23 mouse cellular contexts compared by ENCODE assay signal in genomic region chr14:80137541-80137940, GRCm38 (mm10).
A peak's percentile ranks its signal among the peaks of the same experiment; 100 is the strongest.
DNase-seq lines count a peak whose midpoint lies in the region; ATAC-seq and TF ChIP-seq lines count a peak whose summit lies in the region.
"Had no signal": no experiment of that assay in that cellular context is flagged by ENCODE, and none has a peak within 500 bp of the region (broad histone marks: within the 10 kb centered on the region; RNA-seq: fewer than 3 reads in every experiment).

No protein-coding gene starts in this region.

- H3K27me3 ChIP-seq in hindbrain, embryonic 11.5 days (ENCODE audit: control insufficient read depth, insufficient read depth, low read length), result no peaks in the 10 kb centered on the region
- H3K27me3 ChIP-seq in midbrain, embryonic 13.5 days, result no peaks in the 10 kb centered on the region
- H3K27me3 ChIP-seq: heart, embryonic 15.5 days; intestine, embryonic 15.5 days had no signal

- H3K36me3 ChIP-seq in hindbrain, embryonic 11.5 days (ENCODE audit: control insufficient read depth, insufficient read depth, low read length), result no peaks in the 10 kb centered on the region
- no peaks in the 10 kb centered on the region for H3K36me3 ChIP-seq in midbrain, embryonic 13.5 days
- H3K36me3 ChIP-seq: heart, embryonic 15.5 days; intestine, embryonic 15.5 days had no signal

- 41% methylated on average over 5 of the region's 5 CpGs for WGBS in hindbrain, embryonic 11.5 days
- WGBS in midbrain, embryonic 13.5 days, result 27% methylated on average over 5 of the region's 5 CpGs

- peak; percentile 33; the same call in 1 of the 2 replicates for ATAC-seq in hindbrain, embryonic 11.5 days (ENCODE audit: low FRiP score)
- no peak for ATAC-seq in midbrain, embryonic 13.5 days
- ATAC-seq: intestine, embryonic 15.5 days; lung, postnatal 0 days had no signal

- TF ChIP-seq CTCF in brain, embryonic 14.5 days (IDR thresholded peaks at IDR 0.05; ENCODE audit: borderline replicate concordance, extremely low read depth, insufficient read depth, insufficient read length), result no peak

- H3K9me3 ChIP-seq in hindbrain, embryonic 11.5 days (ENCODE audit: control insufficient read depth, low read length), result no peaks in the 10 kb centered on the region
- no peaks in the 10 kb centered on the region for H3K9me3 ChIP-seq in midbrain, embryonic 13.5 days
- H3K9me3 ChIP-seq: heart, embryonic 15.5 days; intestine, embryonic 15.5 days had no signal

- no peak overlapping the region for H3K4me2 ChIP-seq in hindbrain, embryonic 11.5 days (replicated peaks; ENCODE audit: low read depth, low read length)
- no peak overlapping the region for H3K4me2 ChIP-seq in midbrain, embryonic 13.5 days (replicated peaks)
- H3K4me2 ChIP-seq: heart, embryonic 15.5 days; intestine, embryonic 15.5 days had no signal

- 0 out of 2 replicates have a peak, but pooled peaks cover 2% of the 10 kb centered on the region for H3K4me1 ChIP-seq in hindbrain, embryonic 11.5 days (replicated peaks; ENCODE audit: control insufficient read depth, insufficient read depth, low read length)
- peaks cover 27% of the 10 kb centered on the region for H3K4me1 ChIP-seq in midbrain, embryonic 13.5 days (replicated peaks)
- H3K4me1 ChIP-seq: heart, embryonic 15.5 days; intestine, embryonic 15.5 days had no signal

- peak; percentile 29 for DNase-seq in heart, adult 11 months
- no peak for DNase-seq in heart, adult 9 months (ENCODE audit: low spot score in 2 of 2)
- peak; percentile 50 for DNase-seq in brain, embryonic 14.5 days (ENCODE audit: low read depth)
- no peak for DNase-seq in hindbrain, embryonic 11.5 days (ENCODE audit: low spot score)
- no peak for DNase-seq in cerebellum, postnatal 14 days
- DNase-seq in heart, postnatal 14 days, result no peak
- DNase-seq in ovary, postnatal 14 days (ENCODE audit: low spot score), result no peak
- DNase-seq: adrenal gland, postnatal 36 days; cerebellum, adult 11 months; cerebellum, adult 9-11 months; gastrocnemius, postnatal 25 days; heart, postnatal 4 days; kidney, adult 9 months; kidney, postnatal 14 days; right cerebral cortex, adult 18-20 months; thymus, adult 2 months; thymus, postnatal 4 days had no signal

- H3K4me3 ChIP-seq in hindbrain, embryonic 11.5 days (ENCODE audit: low read depth, low read length), result no peak overlapping the region
- H3K4me3 ChIP-seq in midbrain, embryonic 13.5 days (replicated peaks), result no peak overlapping the region
- H3K4me3 ChIP-seq: heart, embryonic 15.5 days; intestine, embryonic 15.5 days; layer of hippocampus, adult 2 months had no signal

- no peak overlapping the region for H3K9ac ChIP-seq in hindbrain, embryonic 11.5 days (ENCODE audit: low read depth, low read length)
- no peak overlapping the region for H3K9ac ChIP-seq in midbrain, embryonic 13.5 days (replicated peaks)
- H3K9ac ChIP-seq: heart, embryonic 15.5 days; intestine, embryonic 15.5 days had no signal

- H3K27ac ChIP-seq in hindbrain, embryonic 11.5 days (ENCODE audit: low read depth, low read length), result peak overlapping the region; percentile 24; the same call in 1 of the 2 replicates
- H3K27ac ChIP-seq in midbrain, embryonic 13.5 days, result peak overlapping the region; percentile 88
- H3K27ac ChIP-seq: heart, embryonic 15.5 days; intestine, embryonic 15.5 days; layer of hippocampus, adult 2 months; macrophage had no signal

- intact Hi-C loops in heart, postnatal 14 days (cut with DNase I), result no loop called here

- TF ChIP-seq POLR2A in brain, embryonic 14.5 days (IDR thresholded peaks at IDR 0.05; ENCODE audit: borderline replicate concordance, extremely low read depth, insufficient read depth, insufficient read length, poor library complexity, severe bottlenecking), result no peak

Comparison
In these comparisons a context has a peak if more than half of its experiments do, and no peak if none do; other contexts are left out.
1. DNase-seq: peak in heart, adult 11 months (single experiment) and brain, embryonic 14.5 days (single experiment); none in heart, adult 9 months (0 of 2), hindbrain, embryonic 11.5 days (single experiment), cerebellum, postnatal 14 days (0 of 2), heart, postnatal 14 days (0 of 2) and ovary, postnatal 14 days (single experiment).